Mouse (Mus musculus) heart, embryonic 11.5 days (tissue): Measurements from ENCODE around the gene Rpp30. TPM values are rescaled to one million over a fixed set of nuclear protein-coding genes. Genes with fewer than 3 reads are reported as not detected.

ENCODE experiments used
- ATAC-seq: fragments of 200-750 bp; cut with Nextera tagmentation; replicated peaks from 2 replicates; pipeline ENCODE4 v1.8.0; 2017; ENCODE audit warnings: moderate library complexity; ENCODE audit not compliant: insufficient number of reproducible peaks, low FRiP score, low TSS enrichment
- H3K27ac ChIP-seq: fragments of 300-500 bp; sonication (generic); 2 replicates; pipeline ENCODE4 v1.5.1; 2014; ENCODE audit warnings: mild to moderate bottlenecking, low read depth, low read length
- H3K27me3 ChIP-seq: fragments of 300-500 bp; sonication (generic); 2 replicates; pipeline ENCODE4 v1.6.1; 2014; ENCODE audit warnings: mild to moderate bottlenecking, low read length, mixed read lengths; ENCODE audit not compliant: control insufficient read depth, insufficient read depth
- H3K36me3 ChIP-seq: fragments of 300-500 bp; sonication (generic); 2 replicates; pipeline ENCODE4 v1.6.1; 2014; ENCODE audit warnings: mild to moderate bottlenecking, low read length, moderate library complexity, mixed read lengths; ENCODE audit not compliant: control insufficient read depth, insufficient read depth
- H3K4me1 ChIP-seq: fragments of 300-500 bp; sonication (generic); 2 replicates; pipeline ENCODE4 v1.6.1; 2014; ENCODE audit warnings: low read length; ENCODE audit not compliant: control insufficient read depth, insufficient read depth
- H3K4me2 ChIP-seq: fragments of 300-500 bp; sonication (generic); 2 replicates; pipeline ENCODE4 v1.6.1; 2014; ENCODE audit warnings: mild to moderate bottlenecking, moderate library complexity
- H3K4me3 ChIP-seq: fragments of 300-500 bp; sonication (generic); 2 replicates; pipeline ENCODE4 v1.5.1; 2014; ENCODE audit warnings: low read depth, low read length
- H3K9ac ChIP-seq: fragments of 300-500 bp; sonication (generic); 2 replicates; pipeline ENCODE4 v1.6.1; 2014; ENCODE audit warnings: mild to moderate bottlenecking, low read depth, low read length, moderate library complexity
- H3K9me3 ChIP-seq: fragments of 300-500 bp; sonication (generic); replicated peaks from 2 replicates; pipeline ENCODE4 v1.6.1; 2016; ENCODE audit warnings: low read length; ENCODE audit not compliant: control insufficient read depth
- WGBS: fragments of 180-500 bp; shearing (Covaris S2); extraction: QIAGEN DNeasy Blood & Tissue Kit; methylation state at CpG from one replicate; pipeline ENCODE4 v1.1.7; 2014; ENCODE audit not compliant: insufficient replicate concordance; 5-methylcytosine and 5-hydroxymethylcytosine counted together
- polyA plus RNA-seq: library from polyadenylated mRNA; unstranded; fragments of >200 nt; fragmentation: Nextera tagmentation; extraction: Ambion mirVana; gene quantifications from 2 replicates; pipeline ENCODE4 v1.2.1, GENCODE M21; 2014

The Rpp30 gene
- polyA plus RNA-seq, 1 experiment from 2014 or later: 55.6 TPM

DNA sequence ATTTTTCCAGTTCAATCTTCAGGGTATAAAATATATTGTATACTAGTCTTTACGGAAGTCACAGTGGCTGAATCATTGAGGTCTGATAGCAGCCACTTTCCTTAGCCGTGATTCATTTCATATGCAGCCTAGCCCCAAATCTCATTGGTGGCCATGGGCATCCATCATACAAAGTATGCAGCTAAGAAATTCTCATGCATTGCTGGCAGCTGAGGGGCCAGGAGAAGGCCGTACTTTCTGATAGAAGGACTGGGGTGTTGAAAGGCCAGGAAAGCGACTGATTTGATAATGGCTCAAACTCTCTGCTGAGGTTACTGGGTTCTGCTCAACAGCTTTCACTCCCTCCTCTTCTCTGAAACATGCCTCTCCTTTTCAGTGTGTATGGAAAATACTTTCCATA, 32.7 kb downstream of the Rpp30 start:
- peak overlapping the region; percentile 88 for H3K9ac ChIP-seq
- 34% methylated on average over 4 of the region's 4 CpGs for WGBS
- no peaks in the 10 kb centered on the region for H3K9me3 ChIP-seq
- no peaks in the 10 kb centered on the region for H3K36me3 ChIP-seq
- peak overlapping the region; percentile 64 for H3K4me2 ChIP-seq
- ATAC-seq: no peak
- peak overlapping the region; percentile 56 for H3K4me3 ChIP-seq
- H3K4me1 ChIP-seq: peaks cover 7% of the 10 kb centered on the region; the same call in 1 of the 2 replicates
- peak overlapping the region; percentile 97 for H3K27ac ChIP-seq
- no peaks in the 10 kb centered on the region for H3K27me3 ChIP-seq

DNA sequence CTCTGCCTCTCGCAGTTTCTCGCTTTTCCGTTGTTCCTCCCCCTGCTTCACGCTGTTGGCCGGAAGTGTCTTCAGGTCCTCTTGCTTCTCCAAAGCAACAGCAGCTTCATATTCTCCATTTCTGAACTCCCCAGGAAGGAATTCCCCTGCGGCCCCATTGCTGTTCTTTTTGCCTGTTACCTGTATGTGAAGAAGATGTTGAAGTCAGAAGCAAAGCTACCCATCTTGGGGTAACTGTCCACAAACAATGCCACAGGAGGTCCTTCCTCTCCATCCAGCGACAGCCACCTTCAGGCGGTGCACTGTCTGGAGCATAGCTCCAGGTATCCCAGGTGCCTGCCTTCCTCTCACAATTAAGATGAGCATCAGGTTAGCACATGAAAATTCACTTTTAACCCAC, 35.7 kb downstream of the Rpp30 start:
- peak overlapping the region; percentile 97 for H3K27ac ChIP-seq
- WGBS: 54% methylated on average over 8 of the region's 8 CpGs
- H3K4me3 ChIP-seq: peak overlapping the region; percentile 56
- ATAC-seq: no peak
- peaks cover 9% of the 10 kb centered on the region for H3K9me3 ChIP-seq
- H3K9ac ChIP-seq: peak overlapping the region; percentile 91
- H3K36me3 ChIP-seq: no peaks in the 10 kb centered on the region
- peaks cover 7% of the 10 kb centered on the region; the same call in 1 of the 2 replicates for H3K4me1 ChIP-seq
- no peaks in the 10 kb centered on the region for H3K27me3 ChIP-seq
- peak overlapping the region; percentile 64 for H3K4me2 ChIP-seq

DNA sequence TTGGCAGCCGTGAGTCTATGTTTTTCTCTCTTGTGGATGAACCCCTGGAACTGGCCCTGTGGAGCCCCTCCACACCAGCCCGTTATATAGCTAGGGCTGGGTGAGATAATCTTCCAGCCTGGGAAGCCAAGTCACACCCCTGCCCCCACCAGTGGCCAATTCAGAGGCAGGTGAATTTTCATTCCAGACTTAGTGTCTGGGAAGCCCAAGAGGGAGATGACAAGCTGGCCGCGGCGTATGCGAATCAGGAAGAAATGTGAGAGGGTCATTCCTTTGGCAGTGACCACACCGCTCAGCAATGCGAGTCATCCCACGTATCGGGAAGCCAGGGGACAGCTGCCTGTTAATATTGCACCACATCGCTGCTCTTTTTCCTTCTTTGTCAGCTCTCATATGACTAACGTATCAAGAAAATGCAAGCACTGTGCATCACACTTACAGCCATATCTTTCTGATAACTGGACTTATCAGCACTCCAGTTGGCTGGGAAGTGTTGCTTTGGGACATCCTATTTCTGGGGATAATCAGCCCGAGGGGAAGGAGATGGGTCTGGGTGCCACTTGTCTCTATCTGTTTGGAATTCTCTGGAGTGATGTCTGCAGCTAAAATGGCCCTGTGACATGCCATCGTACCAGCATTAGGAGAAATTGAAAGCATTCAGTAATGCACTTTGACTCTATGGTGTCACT, 36.4 kb downstream of the Rpp30 start, which contains the start of gene Ankrd1:
Ankrd1 (minus strand) TSS at position 317 of the 689 bp plus-strand sequence.
- Histone ChIP-seq H3K4me2 (peak within 1 kb of the TSS; percentile 64), H3K36me3 (no peaks in the 10 kb centered on the region), H3K9ac (peak within 1 kb of the TSS; percentile 91), H3K27me3 (no peaks in the 10 kb centered on the region), H3K4me1 (peaks cover 6% of the 10 kb centered on the region; the same call in 1 of the 2 replicates), H3K4me3 (peak within 1 kb of the TSS; percentile 56), H3K27ac (peak within 1 kb of the TSS; percentile 97), H3K9me3 (peaks cover 9% of the 10 kb centered on the region)
- peak; percentile 82 for ATAC-seq
- WGBS: 22% methylated on average over 14 of the region's 14 CpGs

DNA sequence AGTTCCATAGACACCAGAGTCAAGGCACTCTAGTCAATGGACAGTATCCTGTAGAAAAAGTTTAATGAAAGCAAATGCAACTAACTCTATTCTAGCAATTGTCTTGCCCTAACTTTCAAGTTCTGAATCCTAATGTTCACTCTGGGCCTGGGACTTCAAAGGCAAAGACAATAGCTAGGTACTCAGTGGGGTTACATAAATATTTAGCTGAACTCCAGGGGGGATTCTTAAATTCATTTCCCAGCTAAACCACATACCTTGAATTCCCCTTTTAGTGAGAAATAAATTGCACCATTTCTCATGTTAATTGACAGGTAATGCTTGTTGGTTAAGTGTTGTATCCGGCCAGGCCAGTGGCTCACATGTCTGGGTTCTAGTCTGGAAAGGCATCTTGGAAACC, 40.7 kb downstream of the Rpp30 start:
- H3K36me3 ChIP-seq: no peaks in the 10 kb centered on the region
- H3K9ac ChIP-seq: no peak overlapping the region
- H3K9me3 ChIP-seq: peaks cover 9% of the 10 kb centered on the region
- no peak overlapping the region for H3K27ac ChIP-seq
- no peak for ATAC-seq
- no peaks in the 10 kb centered on the region for H3K27me3 ChIP-seq
- WGBS: 68% methylated on average over 1 of the region's 1 CpGs
- no peak overlapping the region for H3K4me3 ChIP-seq
- peaks cover 3% of the 10 kb centered on the region; the same call in 1 of the 2 replicates for H3K4me1 ChIP-seq
- no peak overlapping the region for H3K4me2 ChIP-seq

DNA sequence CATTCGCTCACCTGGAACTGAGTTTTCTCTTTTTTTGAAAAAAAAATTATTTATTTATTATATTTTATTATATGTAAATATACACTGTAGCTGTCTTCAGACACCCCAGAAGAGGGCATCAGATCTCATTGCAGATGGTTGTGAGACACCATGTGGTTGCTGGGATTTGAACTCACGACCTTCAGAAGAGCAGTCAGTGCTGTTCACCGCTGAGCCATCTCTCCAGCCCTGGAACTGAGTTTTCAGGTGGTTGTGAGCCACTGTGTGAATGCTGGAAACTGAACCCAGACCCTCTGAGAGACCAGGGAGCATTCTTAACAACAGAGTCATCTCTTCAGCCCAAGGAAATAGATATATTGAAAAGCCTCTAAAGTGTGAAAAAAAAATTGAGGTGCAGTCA, 44.9 kb downstream of the Rpp30 start:
- H3K27me3 ChIP-seq: no peaks in the 10 kb centered on the region
- no peak overlapping the region for H3K4me2 ChIP-seq
- no peaks in the 10 kb centered on the region; the same call in 1 of the 2 replicates for H3K9me3 ChIP-seq
- no peak overlapping the region for H3K4me3 ChIP-seq
- no peak overlapping the region for H3K9ac ChIP-seq
- 88% methylated on average over 3 of the region's 3 CpGs for WGBS
- H3K27ac ChIP-seq: peak overlapping the region; percentile 96
- H3K4me1 ChIP-seq: peaks cover 12% of the 10 kb centered on the region; the same call in 1 of the 2 replicates
- no peak for ATAC-seq
- no peaks in the 10 kb centered on the region for H3K36me3 ChIP-seq

GRCm38 (mm10) chr19:36129213-36129612, 45.7 kb downstream of the Rpp30 start:
- Histone ChIP-seq H3K4me1 (peaks cover 12% of the 10 kb centered on the region; the same call in 1 of the 2 replicates), H3K9ac (peak overlapping the region; percentile 71), H3K27me3 (no peaks in the 10 kb centered on the region), H3K36me3 (no peaks in the 10 kb centered on the region), H3K9me3 (no peaks in the 10 kb centered on the region), H3K27ac (peak overlapping the region; percentile 96), H3K4me2 (peak overlapping the region; percentile 66), H3K4me3 (peak overlapping the region; percentile 18)
- no peak for ATAC-seq
- WGBS: 4% methylated on average over 9 of the region's 9 CpGs

- ATAC-seq: peak; percentile 89
- H3K36me3 ChIP-seq: no peaks in the 10 kb centered on the region
- peak overlapping the region; percentile 18 for H3K4me3 ChIP-seq
- WGBS: 2% methylated on average over 12 of the region's 12 CpGs
- peak overlapping the region; percentile 96 for H3K27ac ChIP-seq
- peaks cover 12% of the 10 kb centered on the region; the same call in 1 of the 2 replicates for H3K4me1 ChIP-seq
- no peaks in the 10 kb centered on the region for H3K9me3 ChIP-seq
- H3K27me3 ChIP-seq: no peaks in the 10 kb centered on the region
- H3K4me2 ChIP-seq: peak overlapping the region; percentile 66
- H3K9ac ChIP-seq: peak overlapping the region; percentile 71
Measured at GRCm38 (mm10) chr19:36129643-36130042, 46.1 kb downstream of the Rpp30 start.

DNA sequence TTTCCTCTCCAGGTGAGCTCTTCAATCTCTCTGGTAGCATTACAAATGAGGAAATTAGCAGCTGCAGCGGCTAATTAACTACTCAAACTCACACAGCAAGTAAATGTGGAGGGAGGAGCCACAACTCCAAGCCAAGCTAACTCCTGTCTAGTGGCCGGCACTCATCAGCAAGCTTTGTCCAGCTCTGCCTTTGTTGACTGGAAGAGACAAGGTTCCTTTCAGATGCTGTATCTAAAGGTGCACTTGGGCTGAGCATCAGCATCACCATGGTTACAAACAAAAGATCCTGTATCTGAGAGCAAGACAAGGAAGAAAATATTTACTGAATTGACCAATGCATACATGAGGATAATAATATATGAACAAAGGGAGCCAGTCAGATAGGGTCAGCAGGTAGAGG, 46.7 kb downstream of the Rpp30 start:
- Histone ChIP-seq H3K9ac (peak overlapping the region; percentile 71), H3K4me3 (peak overlapping the region; percentile 18; the same call in 1 of the 2 replicates), H3K4me1 (peaks cover 12% of the 10 kb centered on the region; the same call in 1 of the 2 replicates), H3K27me3 (no peaks in the 10 kb centered on the region), H3K36me3 (no peaks in the 10 kb centered on the region), H3K9me3 (no peaks in the 10 kb centered on the region), H3K27ac (peak overlapping the region; percentile 96), H3K4me2 (peak overlapping the region; percentile 66)
- ATAC-seq: no peak
- 27% methylated on average over 2 of the region's 2 CpGs for WGBS
